Mouse (Mus musculus): ENCODE measurements around the gene Fam167b. TPM values are rescaled to one million over a fixed set of nuclear protein-coding genes. Genes with fewer than 3 reads are reported as not detected.

Fam167b gene
- polyA plus RNA-seq, 1 experiment from 2014 or later: not detected

- peak overlapping the region; percentile 41 for H3K4me3 ChIP-seq (ENCODE audit: inconsistent target)
- 83% methylated on average over 1 of the region's 1 CpGs for WGBS (ENCODE audit: missing documents)
- no peaks in the 10 kb centered on the region for H3K79me2 ChIP-seq (ENCODE audit: inconsistent target)
- no peaks in the 10 kb centered on the region for H3K36me3 ChIP-seq (ENCODE audit: inconsistent target)
- peak overlapping the region; percentile 57 for H3K27ac ChIP-seq
Measured at GRCm38 (mm10) chr4:129584370-129584769, 6.0 kb upstream of the Fam167b start.

DNA sequence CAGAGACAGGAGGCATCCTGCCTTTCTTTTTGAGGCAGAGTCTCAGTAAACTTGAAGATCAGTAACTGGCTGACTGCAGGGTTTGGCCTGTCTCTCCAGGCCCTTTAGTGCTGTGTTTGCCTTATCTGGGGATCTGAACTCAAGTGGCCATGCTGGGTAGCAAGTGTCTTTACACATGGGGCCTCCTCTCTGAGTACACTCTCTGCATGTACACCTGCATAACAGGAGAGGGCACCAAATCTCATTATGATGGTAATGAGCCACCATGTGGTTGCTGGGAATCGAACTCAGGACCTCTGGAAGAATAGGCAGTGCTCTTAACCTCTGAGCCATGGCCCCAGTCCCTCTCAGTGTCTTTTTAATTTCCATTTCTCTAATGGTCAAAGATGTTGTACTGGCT is 3.9 kb upstream of the Fam167b start:
- H3K36me3 ChIP-seq (ENCODE audit: inconsistent target): no peaks in the 10 kb centered on the region
- H3K27ac ChIP-seq: no peak overlapping the region
- no peaks in the 10 kb centered on the region for H3K79me2 ChIP-seq (ENCODE audit: inconsistent target)
- WGBS (ENCODE audit: missing documents): 94% methylated on average over 1 of the region's 1 CpGs
- no peak overlapping the region for H3K4me3 ChIP-seq (ENCODE audit: inconsistent target)

GRCm38 (mm10) chr4:129580347-129580746 is 2.0 kb upstream of the Fam167b start:
- Histone ChIP-seq H3K27ac (no peak overlapping the region), H3K4me3 (ENCODE audit: inconsistent target) (no peak overlapping the region), H3K36me3 (ENCODE audit: inconsistent target) (no peaks in the 10 kb centered on the region), H3K79me2 (ENCODE audit: inconsistent target) (no peaks in the 10 kb centered on the region)
- WGBS (ENCODE audit: missing documents): 57% methylated on average over 7 of the region's 7 CpGs

DNA sequence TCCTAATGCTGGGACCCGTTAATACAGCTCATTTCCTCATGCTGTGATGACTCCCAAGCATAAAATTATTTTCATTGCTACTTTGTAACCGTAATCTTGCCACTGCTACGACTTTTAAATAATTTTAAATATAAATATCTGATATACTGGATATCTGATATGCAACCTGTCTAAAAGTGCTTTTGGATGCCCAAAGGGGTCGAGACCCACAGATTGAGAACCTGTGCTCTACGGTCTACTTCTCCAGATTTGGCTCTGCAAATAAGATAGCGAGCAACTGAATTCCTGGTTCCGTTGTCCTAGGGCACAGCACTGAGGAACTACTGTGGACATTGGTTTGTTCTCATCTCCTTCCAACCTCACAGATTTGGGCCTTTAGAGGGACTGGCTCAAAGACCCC is 661 bp downstream of the Fam167b start:
- Histone ChIP-seq H3K79me2 (ENCODE audit: inconsistent target) (no peaks in the 10 kb centered on the region), H3K27ac (no peak overlapping the region), H3K36me3 (ENCODE audit: inconsistent target) (no peaks in the 10 kb centered on the region), H3K4me3 (ENCODE audit: inconsistent target) (no peak overlapping the region)
- WGBS (ENCODE audit: missing documents): 89% methylated on average over 7 of the region's 7 CpGs

DNA sequence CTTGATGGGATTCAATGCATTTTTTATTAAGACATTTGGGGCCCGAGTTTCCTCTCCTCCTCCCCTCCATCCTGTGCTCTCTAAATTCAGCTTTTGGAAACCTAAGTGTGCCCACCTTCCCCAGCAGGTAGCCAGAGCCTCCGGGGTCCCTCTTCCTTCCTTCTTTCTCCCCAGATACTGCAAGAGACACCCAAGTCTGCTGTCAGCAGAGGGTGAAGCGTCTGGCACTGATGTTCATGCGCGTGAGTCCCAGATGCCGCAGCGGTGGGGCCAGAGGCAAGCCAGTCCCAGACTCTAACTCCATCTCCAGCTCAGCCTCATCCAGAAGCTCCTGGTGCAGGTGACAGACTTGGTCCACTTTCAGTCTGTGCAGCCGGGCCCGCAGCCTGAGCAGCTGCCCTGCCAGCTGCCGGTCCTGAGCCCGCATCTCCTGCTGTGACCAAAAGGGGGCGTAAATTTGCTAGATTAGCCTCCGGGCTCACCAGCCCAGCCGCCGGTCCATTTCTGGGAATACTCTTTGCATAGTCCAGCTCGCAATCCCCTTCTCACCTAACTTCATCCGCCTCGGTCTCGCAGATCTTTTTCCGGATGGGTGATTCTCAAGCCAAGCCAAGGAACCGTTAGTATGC is 1.4 kb downstream of the Fam167b start:
- WGBS (ENCODE audit: missing documents): 33% methylated on average over 21 of the region's 21 CpGs
- Histone ChIP-seq H3K4me3 (ENCODE audit: inconsistent target) (no peak overlapping the region), H3K79me2 (ENCODE audit: inconsistent target) (no peaks in the 10 kb centered on the region), H3K36me3 (ENCODE audit: inconsistent target) (no peaks in the 10 kb centered on the region), H3K27ac (no peak overlapping the region)

- Histone ChIP-seq H3K4me3 (ENCODE audit: inconsistent target) (no peak overlapping the region), H3K36me3 (ENCODE audit: inconsistent target) (no peaks in the 10 kb centered on the region), H3K27ac (no peak overlapping the region), H3K79me2 (ENCODE audit: inconsistent target) (no peaks in the 10 kb centered on the region)
- 10% methylated on average over 7 of the region's 8 CpGs for WGBS (ENCODE audit: missing documents)
Measured at GRCm38 (mm10) chr4:129575171-129575844, 3.0 kb downstream of the Fam167b start.

GRCm38 (mm10) chr4:129573430-129573829 is 4.9 kb downstream of the Fam167b start, which contains the start of gene Lck:
Gene Lck, minus strand, starts transcription at chr4:129573641.
- no peaks in the 10 kb centered on the region for H3K36me3 ChIP-seq (ENCODE audit: inconsistent target)
- no peak within 1 kb of the TSS for H3K4me3 ChIP-seq (ENCODE audit: inconsistent target)
- H3K79me2 ChIP-seq (ENCODE audit: inconsistent target): no peaks in the 10 kb centered on the region
- 43% methylated on average over 8 of the region's 8 CpGs for WGBS (ENCODE audit: missing documents)
- no peak within 1 kb of the TSS for H3K27ac ChIP-seq

GRCm38 (mm10) chr4:129573093-129573370 is 5.3 kb downstream of the Fam167b start:
- H3K36me3 ChIP-seq (ENCODE audit: inconsistent target): no peaks in the 10 kb centered on the region

DNA sequence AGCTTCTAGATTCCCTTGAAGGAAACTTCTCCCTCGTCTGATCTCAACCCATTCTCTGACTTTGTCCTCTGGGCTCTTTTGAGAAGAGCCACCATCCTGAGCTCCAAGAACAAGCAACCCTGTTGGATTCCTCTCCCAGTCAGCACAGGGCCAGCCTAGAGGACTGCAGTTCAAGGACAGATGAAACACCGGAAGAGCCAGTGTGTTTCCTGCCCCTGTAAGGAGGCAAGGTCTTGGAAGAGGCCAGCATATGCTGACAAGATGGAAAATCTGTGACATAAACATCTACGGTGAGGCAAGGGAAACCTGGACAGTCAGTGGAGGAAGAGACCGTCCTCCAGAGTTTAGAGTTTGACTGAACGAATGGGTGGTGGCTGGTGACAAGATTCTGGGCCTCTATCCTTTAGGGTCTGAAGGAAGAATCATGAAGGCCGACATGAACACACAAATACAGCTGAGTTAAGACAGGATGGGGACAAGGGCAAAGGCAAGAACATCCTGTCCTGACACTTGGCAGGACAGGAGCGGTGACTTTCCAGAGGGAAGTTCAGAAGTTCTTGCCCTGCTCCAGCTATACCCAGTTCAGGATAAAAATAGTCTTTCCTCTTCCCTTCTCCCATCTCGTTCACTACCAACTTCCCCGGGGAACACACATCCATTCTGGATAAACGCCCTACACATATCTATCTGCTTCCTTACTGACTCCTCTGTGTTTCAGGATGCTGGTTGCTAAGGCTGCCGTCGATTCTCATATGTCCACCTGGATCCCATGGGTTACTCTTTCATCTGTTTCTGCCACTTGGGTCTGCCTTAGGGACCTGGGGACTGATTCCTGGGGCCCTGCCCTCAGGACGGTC is 5.9 kb downstream of the Fam167b start:
- 91% methylated on average over 13 of the region's 13 CpGs for WGBS (ENCODE audit: missing documents)
- H3K4me3 ChIP-seq (ENCODE audit: inconsistent target): no peak overlapping the region
- H3K36me3 ChIP-seq (ENCODE audit: inconsistent target): no peaks in the 10 kb centered on the region
- no peak overlapping the region for H3K27ac ChIP-seq
- H3K79me2 ChIP-seq (ENCODE audit: inconsistent target): no peaks in the 10 kb centered on the region

More at GRCm38 (mm10) chr4:129573093-129573370, 5.3 kb downstream of the Fam167b start:
- Histone ChIP-seq H3K27ac (no peak overlapping the region), H3K79me2 (ENCODE audit: inconsistent target) (no peaks in the 10 kb centered on the region), H3K4me3 (ENCODE audit: inconsistent target) (no peak overlapping the region)
- WGBS (ENCODE audit: missing documents): 97% methylated on average over 4 of the region's 4 CpGs

DNA sequence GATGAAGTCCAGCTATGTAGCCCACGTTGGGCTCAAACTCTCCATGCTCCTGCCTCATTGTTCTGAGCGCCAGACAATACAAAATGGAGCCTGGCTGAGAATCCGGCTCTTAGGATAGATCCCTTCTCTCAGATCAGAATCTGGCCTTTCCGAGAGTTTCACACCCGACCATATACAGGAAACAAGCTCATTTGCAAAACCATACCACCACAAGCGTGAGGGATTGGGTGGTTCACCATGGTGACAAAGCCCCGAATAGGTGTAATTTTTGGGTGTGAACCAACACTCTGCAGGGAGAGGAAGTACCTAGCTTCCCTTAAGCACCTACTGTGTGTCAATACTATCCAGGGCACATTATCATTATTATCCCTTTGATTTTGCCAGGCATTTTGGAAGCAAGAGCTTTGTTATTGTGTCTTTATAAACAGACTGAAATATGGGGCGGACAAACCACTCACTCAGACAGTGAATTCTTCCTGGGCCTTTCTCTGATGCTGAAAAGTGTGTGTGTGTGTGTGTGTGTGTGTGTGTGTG is 6.7 kb downstream of the Fam167b start:
- WGBS (ENCODE audit: missing documents): 68% methylated on average over 8 of the region's 8 CpGs
- Histone ChIP-seq H3K4me3 (ENCODE audit: inconsistent target) (no peak overlapping the region), H3K36me3 (ENCODE audit: inconsistent target) (no peaks in the 10 kb centered on the region), H3K79me2 (ENCODE audit: inconsistent target) (no peaks in the 10 kb centered on the region), H3K27ac (no peak overlapping the region)

- H3K4me3 ChIP-seq (ENCODE audit: inconsistent target): no peak overlapping the region
- H3K27ac ChIP-seq: no peak overlapping the region
- WGBS (ENCODE audit: missing documents): 95% methylated on average over 6 of the region's 6 CpGs
- no peaks in the 10 kb centered on the region for H3K79me2 ChIP-seq (ENCODE audit: inconsistent target)
- H3K36me3 ChIP-seq (ENCODE audit: inconsistent target): no peaks in the 10 kb centered on the region
Measured at GRCm38 (mm10) chr4:129570028-129570427, 8.3 kb downstream of the Fam167b start.

- WGBS (ENCODE audit: missing documents): 92% methylated on average over 7 of the region's 7 CpGs
- H3K36me3 ChIP-seq (ENCODE audit: inconsistent target): no peaks in the 10 kb centered on the region
- H3K4me3 ChIP-seq (ENCODE audit: inconsistent target): no peak overlapping the region
- H3K79me2 ChIP-seq (ENCODE audit: inconsistent target): no peaks in the 10 kb centered on the region
- H3K27ac ChIP-seq: no peak overlapping the region
Measured at GRCm38 (mm10) chr4:129568366-129568765, 10.0 kb downstream of the Fam167b start.

- Histone ChIP-seq H3K79me2 (ENCODE audit: inconsistent target) (no peaks in the 10 kb centered on the region), H3K27ac (no peak overlapping the region), H3K4me3 (ENCODE audit: inconsistent target) (no peak overlapping the region), H3K36me3 (ENCODE audit: inconsistent target) (no peaks in the 10 kb centered on the region)
- 87% methylated on average over 6 of the region's 6 CpGs for WGBS (ENCODE audit: missing documents)
Measured at GRCm38 (mm10) chr4:129565139-129565538, 13.2 kb downstream of the Fam167b start.

- H3K27ac ChIP-seq: no peak overlapping the region
- WGBS (ENCODE audit: missing documents): 98% methylated on average over 8 of the region's 8 CpGs
Measured at GRCm38 (mm10) chr4:129563718-129564117, 14.6 kb downstream of the Fam167b start.

DNA sequence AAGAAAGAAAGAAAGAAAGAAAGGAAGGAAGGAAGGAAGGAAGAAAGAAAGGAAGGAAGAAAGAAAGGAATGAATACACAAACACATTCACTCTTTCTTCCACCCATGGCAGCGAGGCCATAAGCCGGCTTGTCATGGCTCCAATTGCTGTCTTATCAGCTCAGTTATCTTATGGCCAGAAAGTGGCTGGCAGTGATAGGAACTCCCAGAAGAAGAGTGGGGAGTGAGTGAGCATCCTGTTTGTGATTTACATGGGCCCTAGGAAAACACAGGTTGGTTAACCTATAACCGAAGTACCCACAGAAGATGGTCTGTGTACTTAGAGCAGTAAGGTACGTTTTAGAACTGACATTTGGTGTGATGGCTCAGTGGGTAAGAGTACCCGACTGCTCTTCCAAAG is 17.2 kb downstream of the Fam167b start:
- H3K36me3 ChIP-seq (ENCODE audit: inconsistent target): no peaks in the 10 kb centered on the region
- no peak overlapping the region for H3K4me3 ChIP-seq (ENCODE audit: inconsistent target)
- H3K79me2 ChIP-seq (ENCODE audit: inconsistent target): no peaks in the 10 kb centered on the region
- WGBS (ENCODE audit: missing documents): 97% methylated on average over 5 of the region's 5 CpGs
- no peak overlapping the region for H3K27ac ChIP-seq

More at GRCm38 (mm10) chr4:129563718-129564117, 14.6 kb downstream of the Fam167b start:
- Histone ChIP-seq H3K79me2 (ENCODE audit: inconsistent target) (no peaks in the 10 kb centered on the region), H3K4me3 (ENCODE audit: inconsistent target) (no peak overlapping the region), H3K36me3 (ENCODE audit: inconsistent target) (no peaks in the 10 kb centered on the region)

All from macrophage (primary cell).